Mouse (Mus musculus): ENCODE data around the gene Gm10471.
"Not testable (repeated sequence)": the region's sequence is repeated elsewhere in the genome, so short reads cannot be mapped to it uniquely, and the experiment has no call there.

DNA sequence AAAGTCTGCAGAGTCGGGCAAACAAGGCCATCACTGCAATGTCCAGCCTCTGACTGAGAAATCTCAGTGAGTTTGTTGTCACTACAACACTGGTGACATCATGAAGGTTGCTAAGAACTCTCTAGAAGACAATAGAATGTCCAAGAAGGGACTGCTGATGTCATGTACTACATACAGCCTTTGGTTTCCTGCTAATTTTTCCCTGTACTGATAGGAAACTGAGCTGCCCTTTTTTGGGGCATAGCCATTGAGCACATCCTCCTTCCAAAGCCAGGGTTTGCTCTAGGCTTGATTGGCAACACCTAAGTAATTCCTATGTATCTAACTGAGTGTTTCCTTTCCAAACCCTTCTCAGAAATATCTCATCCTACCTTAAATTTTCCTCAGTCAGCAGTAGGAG, at the start of gene Gm10471:
- TF ChIP-seq IRF4 (IDR thresholded peaks at IDR 0.05; ENCODE audit: low read depth, low read length); POLR2A (IDR thresholded peaks at IDR 0.05; ENCODE audit: low read depth, low read length); CTCF (conservative IDR thresholded peaks at IDR 0.05 in 1 of 2, IDR thresholded peaks at IDR 0.05 in 1 of 2; ENCODE audit: low read depth in 2 of 2, low read length in 2 of 2); MAX (IDR thresholded peaks at IDR 0.05; ENCODE audit: low read length); ETS1 (conservative IDR thresholded peaks at IDR 0.05; ENCODE audit: low read depth, low read length); GABPA (IDR thresholded peaks at IDR 0.05; ENCODE audit: insufficient replicate concordance, low read depth, low read length); ZNF384 (IDR thresholded peaks at IDR 0.05; ENCODE audit: low read depth, low read length); NELFE (IDR thresholded peaks at IDR 0.05; ENCODE audit: low read depth, low read length); MAZ (IDR thresholded peaks at IDR 0.05; ENCODE audit: low read depth, low read length); MXI1 (IDR thresholded peaks at IDR 0.05; ENCODE audit: low read depth, low read length); POLR2AphosphoS2 (IDR thresholded peaks at IDR 0.05; ENCODE audit: low read depth, low read length): not testable (repeated sequence)
